Mouse (Mus musculus): ENCODE data around the gene Rsc1a1.

Rsc1a1 gene

GRCm38 (mm10) chr4:141685499-141685898, at the start of gene Rsc1a1:
TSS of gene Rsc1a1 (minus strand) at chr4:141685599.
- DNase-seq (ENCODE audit: low read depth, low spot score), result no peak

GRCm38 (mm10) chr4:141735206-141735560, 49.8 kb upstream of the Rsc1a1 start:
- no peak for DNase-seq (ENCODE audit: low read depth, low spot score)

DNA sequence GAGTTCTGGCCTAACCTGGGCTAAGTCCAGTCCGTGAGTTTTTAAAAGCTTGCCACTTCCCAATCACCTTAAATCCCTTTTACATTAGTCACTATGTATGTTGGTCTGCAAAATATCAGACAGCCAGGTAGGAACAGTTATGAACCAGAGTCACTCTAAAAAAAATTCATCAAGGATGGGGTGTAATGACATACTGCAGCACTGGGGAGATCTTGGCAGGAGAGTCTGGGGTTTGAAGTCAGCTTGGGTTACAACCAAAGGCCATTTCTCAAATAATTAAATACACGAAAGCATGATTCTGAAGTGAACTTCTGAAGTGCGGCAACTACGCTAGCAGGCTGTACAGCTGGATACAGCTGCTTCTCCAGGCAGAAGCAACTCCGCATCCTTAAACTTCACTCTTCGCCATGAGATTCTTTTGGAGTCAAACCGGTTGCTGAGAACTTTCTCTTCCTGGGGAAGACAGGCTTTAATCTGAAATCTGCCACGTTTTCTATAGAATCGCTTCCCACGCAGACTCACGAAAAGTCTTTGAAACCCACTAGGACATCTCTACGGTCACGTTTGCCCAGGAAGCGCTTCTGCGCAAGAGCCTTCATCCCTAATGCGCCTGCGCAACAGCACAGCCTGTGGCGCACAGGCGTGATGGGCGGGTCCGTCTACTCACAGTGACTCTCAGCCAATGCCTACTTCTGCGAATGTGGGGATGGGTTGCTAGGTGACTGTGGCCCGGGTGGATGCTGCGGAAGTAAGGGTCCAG, 49.2 kb upstream of the Rsc1a1 start:
- DNase-seq (ENCODE audit: low read depth, low spot score), result peak; percentile 98

- DNase-seq (ENCODE audit: low read depth, low spot score), result peak; percentile 50
These were observed 46.4 kb upstream of the Rsc1a1 start for GRCm38 (mm10) chr4:141731766-141732165.

GRCm38 (mm10) chr4:141730401-141730800, 45.0 kb upstream of the Rsc1a1 start:
- no peak for DNase-seq (ENCODE audit: low read depth, low spot score)

DNA sequence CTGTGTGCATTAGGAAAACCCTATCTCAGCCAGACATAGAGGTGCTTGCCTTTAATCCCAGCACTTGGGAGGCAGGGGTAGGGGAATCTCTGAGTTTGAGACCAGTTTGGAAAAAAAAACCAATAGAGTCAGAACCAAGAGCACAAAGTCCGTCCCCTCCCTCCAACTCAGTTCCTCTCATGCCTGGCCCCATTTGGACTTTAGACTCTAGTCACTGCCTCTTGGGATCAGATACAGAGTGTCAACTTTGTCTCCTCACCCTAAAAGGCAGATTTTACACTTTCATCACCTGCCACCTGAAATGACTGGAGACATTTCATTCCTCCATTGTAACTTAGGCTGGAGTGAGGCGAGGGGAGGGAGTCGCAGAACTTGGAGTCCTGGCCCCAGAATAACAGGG, 43.9 kb upstream of the Rsc1a1 start:
- no peak for DNase-seq (ENCODE audit: low read depth, low spot score)

DNA sequence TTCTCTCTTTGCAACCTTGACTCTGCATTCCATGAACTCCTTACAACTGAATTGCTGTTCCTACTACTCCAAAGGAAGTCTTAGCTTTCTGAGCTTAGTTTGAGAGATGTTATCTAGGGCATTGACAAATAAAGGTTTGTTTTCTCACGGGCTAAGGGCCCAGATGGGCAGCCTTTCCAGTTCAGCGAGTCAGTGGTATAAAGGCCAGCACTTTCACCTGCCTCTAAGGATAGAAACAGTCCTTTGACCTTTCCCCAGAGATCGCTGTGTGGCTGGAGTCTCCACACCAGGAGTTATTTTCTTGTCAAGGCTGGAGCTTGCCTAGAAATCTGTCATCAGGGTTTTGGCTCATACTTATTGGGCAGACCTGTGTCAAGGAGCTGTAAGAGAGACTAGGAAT, 40.3 kb upstream of the Rsc1a1 start:
- no peak for DNase-seq (ENCODE audit: low read depth, low spot score)

- DNase-seq (ENCODE audit: low read depth, low spot score), result no peak
These were observed 39.9 kb upstream of the Rsc1a1 start for GRCm38 (mm10) chr4:141725277-141725676.

DNA sequence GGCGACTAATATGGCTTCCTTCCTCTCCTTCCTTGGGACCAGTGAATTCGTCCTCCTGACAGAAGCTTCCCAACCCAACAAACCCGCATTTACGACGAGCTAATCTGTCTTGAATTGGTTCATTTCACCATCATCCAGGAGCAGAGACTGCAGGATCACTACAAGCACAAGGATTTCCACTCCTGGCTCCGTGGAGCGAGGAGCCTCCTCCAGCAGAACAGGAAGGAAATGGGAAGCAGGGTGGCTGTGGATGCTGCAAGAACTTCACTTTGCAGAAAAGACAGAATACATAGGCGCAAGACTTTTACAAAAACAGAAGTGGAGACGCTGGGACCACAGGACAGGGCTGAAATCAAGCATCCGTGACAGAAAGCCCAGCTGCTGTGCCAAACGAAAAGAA, 39.2 kb upstream of the Rsc1a1 start:
- no peak for DNase-seq (ENCODE audit: low read depth, low spot score)

DNA sequence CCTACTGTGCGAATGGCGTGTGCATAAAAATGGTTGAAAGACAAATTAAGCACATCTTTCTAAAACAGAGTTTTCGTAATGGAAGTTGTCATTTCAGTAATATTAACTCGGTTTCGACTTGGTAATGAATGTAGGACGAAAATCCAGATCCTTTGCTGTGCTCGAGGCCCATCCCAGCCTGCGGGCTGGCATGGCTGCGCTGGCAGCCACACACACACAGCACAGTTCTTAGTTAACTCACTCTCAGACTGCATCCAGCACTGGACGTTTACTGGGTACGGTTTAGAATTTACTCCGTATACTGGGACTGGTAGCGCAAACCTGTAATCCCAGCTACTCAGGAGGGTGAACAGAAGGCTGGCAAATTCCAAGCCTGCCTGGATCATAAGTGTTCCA, 38.3 kb upstream of the Rsc1a1 start:
- DNase-seq (ENCODE audit: low read depth, low spot score), result no peak

GRCm38 (mm10) chr4:141722731-141723672, 37.6 kb upstream of the Rsc1a1 start, which contains the start of gene Ddi2:
TSS of gene Ddi2 (minus strand) at chr4:141723419.
- DNase-seq (ENCODE audit: low read depth, low spot score), result peak; percentile 86

DNA sequence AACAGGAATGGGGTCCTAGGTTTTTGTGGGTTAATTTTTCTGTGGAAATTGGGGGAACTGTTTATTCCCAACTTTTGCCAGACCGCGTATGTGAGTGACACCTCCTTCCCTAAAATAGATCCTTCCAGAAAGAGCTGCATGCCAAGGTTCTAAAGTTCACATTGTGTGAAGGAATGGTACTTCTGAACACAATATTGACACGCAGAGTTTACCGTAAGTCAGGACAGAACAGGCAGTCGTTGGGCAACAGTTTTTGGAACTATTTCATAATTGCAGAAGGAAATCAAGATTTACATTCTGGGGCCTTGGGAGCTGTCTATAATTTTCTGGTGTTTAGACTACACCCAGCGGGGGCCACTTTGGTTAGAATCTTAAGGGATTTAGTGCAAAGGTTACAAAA, 36.6 kb upstream of the Rsc1a1 start:
- DNase-seq (ENCODE audit: low read depth, low spot score), result no peak

GRCm38 (mm10) chr4:141720761-141721523, 35.5 kb upstream of the Rsc1a1 start:
- DNase-seq (ENCODE audit: low read depth, low spot score), result no peak

- DNase-seq (ENCODE audit: low read depth, low spot score), result no peak
These were observed 33.9 kb upstream of the Rsc1a1 start for GRCm38 (mm10) chr4:141719304-141719703.

- no peak for DNase-seq (ENCODE audit: low read depth, low spot score)
These were observed 32.2 kb upstream of the Rsc1a1 start for GRCm38 (mm10) chr4:141717633-141718032.

DNA sequence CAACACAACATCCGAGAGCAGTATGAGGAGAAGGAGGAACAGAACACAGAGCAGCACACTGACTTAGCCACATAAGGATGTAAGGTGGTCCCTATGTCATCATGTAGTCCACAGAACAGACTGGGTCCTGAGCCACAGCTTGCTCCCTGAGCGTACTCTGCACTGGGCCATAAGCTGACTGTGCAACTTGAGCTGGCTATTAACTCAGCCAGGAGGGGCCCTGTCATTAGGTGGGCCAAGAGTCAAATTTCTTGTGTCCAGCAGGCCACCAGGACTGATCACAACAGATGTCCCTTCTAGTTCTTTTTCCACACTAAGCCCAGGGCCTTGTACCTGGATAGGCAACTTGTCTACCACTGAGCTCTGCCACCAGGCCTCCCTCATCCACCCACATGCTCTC, 29.6 kb upstream of the Rsc1a1 start:
- DNase-seq (ENCODE audit: low read depth, low spot score), result no peak

DNA sequence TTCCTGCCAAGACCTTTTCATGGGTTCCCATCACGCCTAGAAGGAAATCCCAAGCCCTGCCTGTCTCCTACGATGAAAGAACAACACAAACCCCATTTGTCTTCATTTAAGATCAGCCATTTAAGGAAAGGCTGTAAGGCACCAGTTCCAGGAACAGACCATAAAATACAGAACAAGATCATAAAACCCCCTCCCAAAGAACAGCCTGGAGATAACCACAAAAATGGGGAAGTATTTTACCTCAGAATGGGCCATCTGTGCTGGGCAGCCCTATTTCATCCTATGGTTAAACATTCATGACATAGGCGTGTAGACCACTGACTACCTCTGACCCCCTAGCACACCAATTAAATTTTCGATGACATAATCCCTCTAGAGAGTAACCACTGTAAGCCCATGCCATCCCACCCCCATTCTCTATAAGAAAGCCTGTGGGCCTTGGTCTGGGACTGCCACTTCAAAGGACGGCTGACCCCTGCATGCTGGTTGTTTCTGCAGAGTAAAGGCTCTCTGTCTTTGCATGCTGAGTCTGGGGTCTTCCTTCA, 28.3 kb upstream of the Rsc1a1 start:
- DNase-seq (ENCODE audit: low read depth, low spot score), result no peak

GRCm38 (mm10) chr4:141711250-141711649, 25.9 kb upstream of the Rsc1a1 start:
- no peak for DNase-seq (ENCODE audit: low read depth, low spot score)

- no peak for DNase-seq (ENCODE audit: low read depth, low spot score)
These were observed 23.6 kb upstream of the Rsc1a1 start for GRCm38 (mm10) chr4:141708971-141709370.

DNA sequence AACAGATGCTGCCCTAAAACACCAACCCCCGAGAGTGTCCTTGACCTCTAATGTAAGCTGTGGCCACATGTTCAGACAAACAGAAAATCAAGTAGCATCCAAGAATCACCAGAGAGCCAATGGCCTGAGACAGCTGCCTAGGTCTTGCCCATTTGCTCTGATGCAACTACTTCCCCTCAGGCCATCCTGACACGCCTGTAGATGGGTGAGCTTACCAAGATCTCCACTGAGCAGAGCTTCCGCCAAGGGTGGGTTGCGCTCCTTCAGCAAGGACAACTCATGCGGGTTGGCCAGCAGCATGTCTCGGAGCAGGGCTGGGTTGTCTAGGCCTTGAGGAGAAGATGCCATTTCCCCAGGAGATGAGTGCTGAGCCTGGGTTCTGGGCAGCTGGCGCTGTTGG, 22.6 kb upstream of the Rsc1a1 start:
- no peak for DNase-seq (ENCODE audit: low read depth, low spot score)

- no peak for DNase-seq (ENCODE audit: low read depth, low spot score)
These were observed 19.9 kb upstream of the Rsc1a1 start for GRCm38 (mm10) chr4:141705331-141705730.

GRCm38 (mm10) chr4:141704625-141705024, 19.2 kb upstream of the Rsc1a1 start:
- DNase-seq (ENCODE audit: low read depth, low spot score), result no peak
